10 mouse cellular contexts compared by ENCODE assay signal in genomic region chr17:27087426-27087825, GRCm38 (mm10). TPM values are rescaled to one million over a fixed set of nuclear protein-coding genes. Genes with fewer than 3 reads are reported as not detected.
A peak's percentile ranks its signal among the peaks of the same experiment; 100 is the strongest.
DNase-seq lines count a peak whose midpoint lies in the region; ATAC-seq and TF ChIP-seq lines count a peak whose summit lies in the region.
"Had no signal": no experiment of that assay in that cellular context is flagged by ENCODE, and none has a peak within 500 bp of the region (broad histone marks: within the 10 kb centered on the region; RNA-seq: fewer than 3 reads in every experiment).

No protein-coding gene starts in this region.

- H3K9ac ChIP-seq in heart, postnatal 0 days (replicated peaks; ENCODE audit: low read depth, low read length), result no peak overlapping the region
- peak overlapping the region; percentile 27; the same call in 1 of the 2 replicates for H3K9ac ChIP-seq in limb, embryonic 11.5 days (ENCODE audit: low read length)
- H3K9ac ChIP-seq: limb, embryonic 15.5 days; stomach, embryonic 15.5 days had no signal

- DNase-seq in heart, postnatal 0 days (ENCODE audit: low spot score), result no peak
- DNase-seq in heart, adult 8-10 months (ENCODE audit: low spot score), result no peak
- peak; percentile 47 for DNase-seq in A20 (ENCODE audit: low read depth, low spot score)
- DNase-seq in NIH3T3 (ENCODE audit: low read depth), result peak; percentile 64
- DNase-seq in limb, embryonic 11.5 days (ENCODE audit: low spot score), result peak; percentile 74
- peak; percentile 66 for DNase-seq in testis, postnatal 10 days (ENCODE audit: low spot score)
- no peak for DNase-seq in left cerebral cortex, adult 9 months (ENCODE audit: low spot score in 2 of 2)
- DNase-seq in ovary, postnatal 14 days (ENCODE audit: low spot score), result no peak

- no peaks in the 10 kb centered on the region for H3K9me3 ChIP-seq in heart, postnatal 0 days (replicated peaks; ENCODE audit: control insufficient read depth, low read length)
- no peaks in the 10 kb centered on the region for H3K9me3 ChIP-seq in limb, embryonic 11.5 days (ENCODE audit: control insufficient read depth, low read length)
- H3K9me3 ChIP-seq: limb, embryonic 15.5 days; stomach, embryonic 15.5 days had no signal

- H3K4me1 ChIP-seq in heart, postnatal 0 days (ENCODE audit: control insufficient read depth, insufficient read depth), result no peaks in the 10 kb centered on the region
- H3K4me1 ChIP-seq in limb, embryonic 11.5 days (ENCODE audit: control insufficient read depth, insufficient read depth, low read length), result no peaks in the 10 kb centered on the region

- no peak overlapping the region for H3K4me2 ChIP-seq in heart, postnatal 0 days (ENCODE audit: low read depth, low read length)
- H3K4me2 ChIP-seq in limb, embryonic 11.5 days (ENCODE audit: low read depth, severe bottlenecking), result no peak overlapping the region
- H3K4me2 ChIP-seq: limb, embryonic 15.5 days; stomach, embryonic 15.5 days had no signal

- no peaks in the 10 kb centered on the region; the same call in 1 of the 2 replicates for H3K36me3 ChIP-seq in heart, postnatal 0 days (replicated peaks; ENCODE audit: control insufficient read depth, insufficient read depth, low read length)
- no peaks in the 10 kb centered on the region for H3K36me3 ChIP-seq in limb, embryonic 11.5 days (ENCODE audit: control insufficient read depth, insufficient read depth, low read length)

- no peak overlapping the region for H3K4me3 ChIP-seq in heart, postnatal 0 days (ENCODE audit: low read depth, low read length)
- no peak overlapping the region for H3K4me3 ChIP-seq in limb, embryonic 11.5 days (ENCODE audit: low read depth, low read length)
- H3K4me3 ChIP-seq: limb, embryonic 15.5 days; stomach, embryonic 15.5 days had no signal

- peak; percentile 22; the same call in 1 of the 2 replicates for TF ChIP-seq CTCF in heart, postnatal 0 days (IDR thresholded peaks at IDR 0.05; ENCODE audit: low read depth)

- H3K27me3 ChIP-seq in heart, postnatal 0 days (ENCODE audit: control insufficient read depth, insufficient read depth, low read length), result no peaks in the 10 kb centered on the region
- no peaks in the 10 kb centered on the region for H3K27me3 ChIP-seq in limb, embryonic 11.5 days (ENCODE audit: control insufficient read depth, insufficient read depth, low read length)
- H3K27me3 ChIP-seq: limb, embryonic 15.5 days; stomach, embryonic 15.5 days had no signal

- no peak for ATAC-seq in heart, postnatal 0 days (ENCODE audit: insufficient read depth, low read depth)
- no peak for ATAC-seq in limb, embryonic 11.5 days (ENCODE audit: insufficient number of reproducible peaks, low FRiP score, low TSS enrichment, low read depth)

- H3K27ac ChIP-seq in heart, postnatal 0 days (ENCODE audit: low read depth), result no peak overlapping the region
- no peak overlapping the region for H3K27ac ChIP-seq in limb, embryonic 11.5 days (replicated peaks; ENCODE audit: low read depth, low read length)
- H3K27ac ChIP-seq: limb, embryonic 15.5 days; stomach, embryonic 15.5 days had no signal

- WGBS in heart, postnatal 0 days, result 44% methylated on average over 12 of the region's 12 CpGs
- WGBS in limb, embryonic 11.5 days, result 31% methylated on average over 12 of the region's 12 CpGs

- TF ChIP-seq EP300 in heart, postnatal 0 days (IDR thresholded peaks at IDR 0.05; ENCODE audit: low read depth), result no peak

RNA-seq across cellular contexts. Expression of gene Itpr3, which starts 30.3 kb away (rescaled TPM):
- 6.9 and 7.0 TPM in 2 replicates for total RNA-seq in heart, postnatal 0 days (2014; rRNA removed; ENCODE audit: low replicate concordance)
- polyA plus RNA-seq in heart, postnatal 0 days (2015; fragmentation: Nextera tagmentation; extraction: Ambion mirVana), result 0.75 and 0.89 TPM in 2 replicates
- 1 to 10 TPM; 5.0 to 8.7 (median 6.8) TPM for total RNA-seq in heart, adult 8-10 months (2022)
- 2.5 and 3.0 TPM in 2 replicates for polyA plus RNA-seq in limb, embryonic 11.5 days (2014; fragmentation: Nextera tagmentation; extraction: Ambion mirVana)

RNA-seq across cellular contexts. Expression of gene Uqcc2, which starts 46.3 kb away (rescaled TPM):
- 301 and 397 TPM in 2 replicates for total RNA-seq in heart, postnatal 0 days (2014; rRNA removed; ENCODE audit: low replicate concordance)
- 419 and 436 TPM in 2 replicates for polyA plus RNA-seq in heart, postnatal 0 days (2015; fragmentation: Nextera tagmentation; extraction: Ambion mirVana)
- 100 to 1,000 TPM; 333 to 355 (median 345) TPM for total RNA-seq in heart, adult 8-10 months (2022)
- polyA plus RNA-seq in limb, embryonic 11.5 days (2014; fragmentation: Nextera tagmentation; extraction: Ambion mirVana), result 383 and 387 TPM in 2 replicates

RNA-seq across cellular contexts. Expression of gene Bak1, which starts 58.6 kb away (rescaled TPM):
- total RNA-seq in heart, postnatal 0 days (2014; rRNA removed; ENCODE audit: low replicate concordance), result 77.6 and 82.4 TPM in 2 replicates
- polyA plus RNA-seq in heart, postnatal 0 days (2015; fragmentation: Nextera tagmentation; extraction: Ambion mirVana), result 4.2 and 4.5 TPM in 2 replicates
- 10 to 100 TPM; 11.0 to 15.9 (median 13.7) TPM for total RNA-seq in heart, adult 8-10 months (2022)
- polyA plus RNA-seq in limb, embryonic 11.5 days (2014; fragmentation: Nextera tagmentation; extraction: Ambion mirVana), result 10.9 and 15.6 TPM in 2 replicates

Comparison
In these comparisons a context has a peak if more than half of its experiments do, and no peak if none do; other contexts are left out.
1. DNase-seq: peak in A20 (single experiment), NIH3T3 (single experiment), limb, embryonic 11.5 days (single experiment) and testis, postnatal 10 days (single experiment); none in heart, postnatal 0 days (single experiment), heart, adult 8-10 months (single experiment), left cerebral cortex, adult 9 months (0 of 2) and ovary, postnatal 14 days (single experiment).